Mouse (Mus musculus): ENCODE measurements at regions not wholly inside any gene's neighbourhood (a gene's known extent, or its start where the extent isn't known, plus 50 kb on each side); places are given as distances from the start of the nearest gene placed in this dataset.
"Not testable (repeated sequence)": the region's sequence is repeated elsewhere in the genome, so short reads cannot be mapped to it uniquely, and the experiment has no call there.

- TF ChIP-seq FOSL1 (IDR thresholded peaks at IDR 0.05; ENCODE audit: insufficient read depth, low read length, poor library complexity, severe bottlenecking) (no peak), MYOG (IDR thresholded peaks at IDR 0.05; ENCODE audit: control insufficient read depth, extremely low read depth, insufficient read length) (no peak), USF1 (IDR thresholded peaks at IDR 0.05; ENCODE audit: low read depth) (no peak), CEBPB (IDR thresholded peaks at IDR 0.05; ENCODE audit: low read depth) (no peak), MYOD1 (IDR thresholded peaks at IDR 0.05; ENCODE audit: control insufficient read depth, insufficient read length, low read depth) (no peak), CTCF (IDR thresholded peaks at IDR 0.05; ENCODE audit: control insufficient read depth, insufficient read depth, insufficient read length) (no peak), MAX (IDR thresholded peaks at IDR 0.05) (no peak)
- Histone ChIP-seq H3K79me2 (ENCODE audit: control insufficient read depth, insufficient read depth) (no peaks in the 10 kb centered on the region), H3K36me3 (ENCODE audit: control insufficient read depth, insufficient read depth) (no peaks in the 10 kb centered on the region), H3K4me3 (ENCODE audit: insufficient read depth, poor library complexity, severe bottlenecking) (no peak overlapping the region), H3K79me3 (ENCODE audit: low read depth) (no peaks in the 10 kb centered on the region), H3ac (ENCODE audit: control insufficient read depth, insufficient read length, low read depth) (no peak overlapping the region), H3K27me3 (ENCODE audit: control insufficient read depth, insufficient read depth, insufficient read length) (no peaks in the 10 kb centered on the region)
Measured at GRCm38 (mm10) chr2:79022954-79023353, 155.0 kb downstream of the Ube2e3 start.

DNA sequence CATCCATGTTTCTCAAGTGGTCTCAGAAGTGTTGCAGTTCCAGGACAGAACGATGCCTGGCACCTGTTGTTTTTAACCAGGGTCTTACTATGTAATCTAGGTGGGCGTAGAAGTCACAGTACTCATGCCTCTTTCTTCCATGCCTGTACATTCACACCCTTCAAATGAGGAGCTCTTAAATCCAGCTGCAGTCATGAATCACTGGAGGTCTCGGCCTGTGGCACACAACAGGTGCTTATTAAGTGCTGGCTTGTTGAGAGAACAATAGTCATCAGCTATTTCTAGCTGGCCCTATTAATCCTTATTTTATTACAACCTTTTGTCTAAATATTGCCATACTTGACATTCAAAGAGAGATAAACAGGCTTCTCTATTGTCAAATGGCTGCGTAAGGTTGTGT lies 157.8 kb downstream of the Ube2e3 start:
- H3ac ChIP-seq (ENCODE audit: control insufficient read depth, insufficient read length, low read depth): no peak overlapping the region
- no peaks in the 10 kb centered on the region for H3K36me3 ChIP-seq (ENCODE audit: control insufficient read depth, insufficient read depth)
- H3K79me2 ChIP-seq (ENCODE audit: control insufficient read depth, insufficient read depth): no peaks in the 10 kb centered on the region
- H3K79me3 ChIP-seq (ENCODE audit: low read depth): no peaks in the 10 kb centered on the region
- H3K27me3 ChIP-seq (ENCODE audit: control insufficient read depth, insufficient read depth, insufficient read length): no peaks in the 10 kb centered on the region
- H3K4me3 ChIP-seq (ENCODE audit: insufficient read depth, poor library complexity, severe bottlenecking): no peak overlapping the region
- TF ChIP-seq MYOD1 (IDR thresholded peaks at IDR 0.05; ENCODE audit: control insufficient read depth, insufficient read length, low read depth) (peak; percentile 60), MYOG (IDR thresholded peaks at IDR 0.05; ENCODE audit: control insufficient read depth, extremely low read depth, insufficient read length) (no peak)

GRCm38 (mm10) chr2:79030990-79031389 lies 163.1 kb downstream of the Ube2e3 start:
- no peak overlapping the region for H3ac ChIP-seq (ENCODE audit: control insufficient read depth, insufficient read length, low read depth)
- H3K79me3 ChIP-seq (ENCODE audit: low read depth): no peaks in the 10 kb centered on the region
- TF ChIP-seq CEBPB (IDR thresholded peaks at IDR 0.05; ENCODE audit: low read depth) (no peak), MYOG (IDR thresholded peaks at IDR 0.05; ENCODE audit: control insufficient read depth, extremely low read depth, insufficient read length) (no peak), USF1 (IDR thresholded peaks at IDR 0.05; ENCODE audit: low read depth) (no peak), MYOD1 (IDR thresholded peaks at IDR 0.05; ENCODE audit: control insufficient read depth, insufficient read length, low read depth) (peak; percentile 81)

GRCm38 (mm10) chr2:79036296-79036695 lies 168.4 kb downstream of the Ube2e3 start:
- H3K27me3 ChIP-seq (ENCODE audit: control insufficient read depth, insufficient read depth, insufficient read length): no peaks in the 10 kb centered on the region
- no peaks in the 10 kb centered on the region for H3K79me2 ChIP-seq (ENCODE audit: control insufficient read depth, insufficient read depth)
- no peak overlapping the region for H3ac ChIP-seq (ENCODE audit: control insufficient read depth, insufficient read length, low read depth)
- no peak overlapping the region for H3K4me3 ChIP-seq (ENCODE audit: insufficient read depth, poor library complexity, severe bottlenecking)
- no peaks in the 10 kb centered on the region for H3K36me3 ChIP-seq (ENCODE audit: control insufficient read depth, insufficient read depth)
- H3K79me3 ChIP-seq (ENCODE audit: low read depth): no peaks in the 10 kb centered on the region
- TF ChIP-seq MYOG (IDR thresholded peaks at IDR 0.05; ENCODE audit: control insufficient read depth, extremely low read depth, insufficient read length): no peak
- no peak for TF ChIP-seq MYOD1 (IDR thresholded peaks at IDR 0.05; ENCODE audit: control insufficient read depth, insufficient read length, low read depth)
- no peak for TF ChIP-seq CEBPB (IDR thresholded peaks at IDR 0.05; ENCODE audit: low read depth)
- TF ChIP-seq CTCF (IDR thresholded peaks at IDR 0.05; ENCODE audit: control insufficient read depth, insufficient read depth, insufficient read length): no peak
- TF ChIP-seq FOSL1 (IDR thresholded peaks at IDR 0.05; ENCODE audit: insufficient read depth, low read length, poor library complexity, severe bottlenecking): no peak
- TF ChIP-seq MAX (IDR thresholded peaks at IDR 0.05): no peak
- TF ChIP-seq USF1 (IDR thresholded peaks at IDR 0.05; ENCODE audit: low read depth): no peak

More at GRCm38 (mm10) chr2:79030990-79031389, 163.1 kb downstream of the Ube2e3 start:
- Histone ChIP-seq H3K36me3 (ENCODE audit: control insufficient read depth, insufficient read depth) (no peaks in the 10 kb centered on the region), H3K79me2 (ENCODE audit: control insufficient read depth, insufficient read depth) (no peaks in the 10 kb centered on the region), H3K4me3 (ENCODE audit: insufficient read depth, poor library complexity, severe bottlenecking) (no peak overlapping the region), H3K27me3 (ENCODE audit: control insufficient read depth, insufficient read depth, insufficient read length) (no peaks in the 10 kb centered on the region)

DNA sequence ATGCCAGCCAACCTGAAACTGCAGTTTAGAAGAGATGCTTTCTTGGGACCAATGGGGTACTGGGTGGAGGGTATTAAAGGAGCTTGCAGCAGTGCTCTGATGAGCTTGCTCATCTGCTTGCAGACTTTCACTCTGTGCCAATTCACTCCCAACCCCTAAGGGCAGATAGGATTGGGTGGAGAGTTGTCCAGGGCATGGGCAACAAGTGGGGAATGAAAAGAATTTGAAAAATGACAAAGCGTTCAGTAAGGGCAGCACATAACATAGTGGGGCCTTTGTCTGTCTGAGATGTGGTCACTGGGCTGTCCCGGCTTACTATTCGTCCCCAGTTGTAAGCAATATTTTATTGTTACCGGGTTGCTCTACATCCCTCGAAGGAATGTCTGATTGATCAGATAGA lies 170.7 kb downstream of the Ube2e3 start:
- no peaks in the 10 kb centered on the region for H3K27me3 ChIP-seq (ENCODE audit: control insufficient read depth, insufficient read depth, insufficient read length)
- H3ac ChIP-seq (ENCODE audit: control insufficient read depth, insufficient read length, low read depth): no peak overlapping the region
- H3K79me3 ChIP-seq (ENCODE audit: low read depth): no peaks in the 10 kb centered on the region
- TF ChIP-seq CTCF (IDR thresholded peaks at IDR 0.05; ENCODE audit: control insufficient read depth, insufficient read depth, insufficient read length) (no peak), CEBPB (IDR thresholded peaks at IDR 0.05; ENCODE audit: low read depth) (no peak), MAX (IDR thresholded peaks at IDR 0.05) (no peak), FOSL1 (IDR thresholded peaks at IDR 0.05; ENCODE audit: insufficient read depth, low read length, poor library complexity, severe bottlenecking) (no peak), MYOG (IDR thresholded peaks at IDR 0.05; ENCODE audit: control insufficient read depth, extremely low read depth, insufficient read length) (no peak), MYOD1 (IDR thresholded peaks at IDR 0.05; ENCODE audit: control insufficient read depth, insufficient read length, low read depth) (no peak), USF1 (IDR thresholded peaks at IDR 0.05; ENCODE audit: low read depth) (no peak)
- no peaks in the 10 kb centered on the region for H3K36me3 ChIP-seq (ENCODE audit: control insufficient read depth, insufficient read depth)
- H3K79me2 ChIP-seq (ENCODE audit: control insufficient read depth, insufficient read depth): no peaks in the 10 kb centered on the region
- no peak overlapping the region for H3K4me3 ChIP-seq (ENCODE audit: insufficient read depth, poor library complexity, severe bottlenecking)

- H3K79me3 ChIP-seq (ENCODE audit: low read depth); H3K4me3 ChIP-seq (ENCODE audit: insufficient read depth, poor library complexity, severe bottlenecking); H3ac ChIP-seq (ENCODE audit: control insufficient read depth, insufficient read length, low read depth); H3K79me2 ChIP-seq (ENCODE audit: control insufficient read depth, insufficient read depth); H3K27me3 ChIP-seq (ENCODE audit: control insufficient read depth, insufficient read depth, insufficient read length); H3K36me3 ChIP-seq (ENCODE audit: control insufficient read depth, insufficient read depth): not testable (repeated sequence)
Measured at GRCm38 (mm10) chr2:79044804-79045203, 176.9 kb downstream of the Ube2e3 start.

Measured in C2C12 (cell line).